Mouse (Mus musculus) liver, embryonic 14.5 days (tissue): ENCODE measurements at regions not wholly inside any gene's neighbourhood (a gene's known extent, or its start where the extent isn't known, plus 50 kb on each side); places are given as distances from the start of the nearest gene placed in this dataset.

Source experiments
- CTCF ChIP-seq: IDR thresholded peaks from 2 replicates; pipeline ENCODE4 v1.5.1; 2016; ENCODE audit warnings: antibody characterized with exemption, low read depth, control low read depth
- EP300 ChIP-seq: IDR thresholded peaks from 2 replicates; pipeline ENCODE4 v1.6.1; 2016; ENCODE audit warnings: antibody characterized with exemption, low read depth

GRCm38 (mm10) chr12:114612108-114612507 lies 1068.4 kb downstream of the Adam6a start:
- TF ChIP-seq CTCF, result no peak
- no peak for TF ChIP-seq EP300
